Mouse (Mus musculus) thymus, adult 2 months (tissue): Measurements from ENCODE around the gene Stac2.

ENCODE experiments used
- CTCF ChIP-seq: fragments of 200-500 bp; IDR thresholded peaks from 2 replicates; pipeline ENCODE4 v1.5.1; 2012; ENCODE audit warnings: mild to moderate bottlenecking, control low read depth, low read length, moderate library complexity, borderline replicate concordance; ENCODE audit not compliant: control insufficient read depth, poor library complexity, insufficient read depth; ENCODE audit errors: extremely low read depth
- POLR2A ChIP-seq: fragments of 200-500 bp; IDR thresholded peaks from 2 replicates; pipeline ENCODE4 v1.6.1; 2012; ENCODE audit warnings: mild to moderate bottlenecking, low read length, control low read depth, moderate library complexity; ENCODE audit not compliant: control insufficient read depth, poor library complexity, insufficient read depth; ENCODE audit errors: extremely low read depth

DNA sequence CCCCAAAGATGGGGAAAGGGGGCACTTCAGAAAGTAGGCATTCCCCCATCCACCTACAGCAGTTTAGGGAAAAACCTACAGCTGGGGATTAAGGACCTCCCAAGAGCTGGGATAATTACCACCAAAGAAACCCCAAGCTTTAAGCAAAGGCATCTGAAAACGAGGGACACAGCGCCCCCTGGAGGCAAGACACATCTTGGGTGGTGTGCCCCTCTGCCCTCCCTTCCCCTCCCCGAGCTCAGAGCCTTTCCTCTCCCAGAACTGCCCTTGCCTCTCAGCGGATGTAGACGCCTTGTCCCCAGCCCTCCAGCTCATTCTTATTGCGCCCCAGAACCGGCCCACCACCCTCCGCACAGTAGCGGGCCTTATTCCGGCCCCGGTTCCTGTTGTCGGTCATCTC is 50.6 kb downstream of the Stac2 start:
- TF ChIP-seq POLR2A (no peak; the same call in 1 of the 2 replicates), CTCF (peak; percentile 83; the same call in 1 of the 2 replicates)
